Mouse (Mus musculus) c-Kit-positive CD71-positive TER-119-negative erythroid progenitor cells, embryonic 14.5 days (primary cell): ENCODE data around the gene Sh3rf1.
A peak's percentile ranks its signal among the peaks of the same experiment; 100 is the strongest.

Experiments
- DNase-seq: peaks from one replicate; pipeline ENCODE4 v3.0.0-alpha.2; 2013; ENCODE audit warnings: low read depth

Sh3rf1 gene

DNA sequence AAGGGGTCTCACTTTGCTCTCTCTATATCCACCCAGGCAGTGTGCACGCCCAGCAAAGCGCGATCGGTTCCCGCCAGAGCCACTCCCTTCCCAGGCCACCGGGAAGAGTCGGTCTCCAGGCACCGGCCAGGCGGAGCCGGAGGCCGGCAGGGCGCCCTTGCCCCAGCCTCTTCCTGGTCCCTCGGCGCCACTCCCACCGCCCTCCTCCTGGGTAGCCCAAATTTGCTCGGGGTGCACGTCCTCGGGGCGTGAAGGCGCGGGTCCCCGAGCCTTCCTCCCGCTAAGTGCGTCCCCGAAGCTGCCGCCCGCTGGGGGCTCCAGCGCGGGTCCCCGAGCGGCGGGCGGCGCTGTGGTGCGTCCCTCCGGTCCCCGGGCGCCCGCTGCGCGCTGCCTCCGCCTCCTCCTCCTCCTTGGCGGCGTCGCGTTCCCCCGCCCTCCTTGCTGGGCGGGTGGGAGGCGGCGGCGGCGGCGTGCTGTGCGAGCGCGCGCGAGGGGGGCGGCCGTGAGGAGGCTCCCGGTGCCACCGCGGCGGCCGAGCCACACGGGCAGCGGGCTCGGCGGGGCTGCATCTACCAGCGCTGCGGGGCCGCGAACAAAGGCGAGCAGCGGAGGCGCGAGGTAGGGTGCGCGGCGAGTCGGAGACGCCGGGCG, at the start of gene Sh3rf1:
TSS of gene Sh3rf1 (plus strand) at position 144 of the 651 bp plus-strand sequence.
- DNase-seq: peak; percentile 46

DNA sequence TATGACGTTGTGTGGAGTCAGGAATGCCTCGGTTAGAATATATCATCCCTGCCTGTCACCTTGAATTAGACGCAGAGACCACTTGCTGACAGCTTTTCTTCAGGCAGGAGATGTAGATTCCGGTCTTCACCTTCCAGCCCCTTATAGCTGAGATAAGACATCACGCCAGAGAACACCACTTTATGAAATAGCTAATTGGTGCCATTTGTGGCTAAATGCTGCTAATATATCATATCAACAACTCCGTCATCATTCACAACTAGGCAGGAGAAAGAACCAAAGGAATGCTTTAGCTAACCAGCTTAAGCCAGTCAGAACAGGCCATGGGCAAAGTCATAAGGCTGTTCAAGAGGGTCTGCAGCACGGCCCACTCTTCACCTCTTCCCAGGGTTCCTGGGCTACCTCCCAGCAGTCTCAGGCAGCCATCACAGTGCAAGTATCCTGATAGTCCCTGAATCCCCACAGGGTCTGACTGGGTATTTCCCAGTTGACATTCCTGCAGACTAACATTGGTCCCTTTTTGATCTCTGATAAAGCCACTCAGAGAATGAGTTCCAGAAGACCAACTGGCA, 49.7 kb upstream of the Sh3rf1 start:
- no peak for DNase-seq

DNA sequence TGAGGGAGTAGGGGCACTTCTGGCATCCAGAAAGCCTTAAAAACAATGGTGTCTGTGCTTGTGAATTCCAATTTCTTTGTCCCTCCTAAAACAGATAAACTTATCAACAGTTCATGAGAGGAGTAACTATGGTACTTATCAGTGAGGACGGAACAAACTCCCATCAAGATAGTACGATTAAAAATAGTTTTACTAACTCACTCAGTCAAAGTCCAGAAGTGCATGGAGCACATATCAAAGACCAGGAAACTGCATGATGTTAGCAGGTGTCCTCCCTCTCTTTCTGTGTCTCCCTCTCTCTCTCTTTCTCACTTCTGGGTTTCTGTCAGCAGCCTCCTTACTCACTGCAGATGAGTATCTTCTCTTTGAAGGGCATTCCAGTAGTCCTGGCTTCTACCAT, 47.8 kb upstream of the Sh3rf1 start:
- no peak for DNase-seq

DNA sequence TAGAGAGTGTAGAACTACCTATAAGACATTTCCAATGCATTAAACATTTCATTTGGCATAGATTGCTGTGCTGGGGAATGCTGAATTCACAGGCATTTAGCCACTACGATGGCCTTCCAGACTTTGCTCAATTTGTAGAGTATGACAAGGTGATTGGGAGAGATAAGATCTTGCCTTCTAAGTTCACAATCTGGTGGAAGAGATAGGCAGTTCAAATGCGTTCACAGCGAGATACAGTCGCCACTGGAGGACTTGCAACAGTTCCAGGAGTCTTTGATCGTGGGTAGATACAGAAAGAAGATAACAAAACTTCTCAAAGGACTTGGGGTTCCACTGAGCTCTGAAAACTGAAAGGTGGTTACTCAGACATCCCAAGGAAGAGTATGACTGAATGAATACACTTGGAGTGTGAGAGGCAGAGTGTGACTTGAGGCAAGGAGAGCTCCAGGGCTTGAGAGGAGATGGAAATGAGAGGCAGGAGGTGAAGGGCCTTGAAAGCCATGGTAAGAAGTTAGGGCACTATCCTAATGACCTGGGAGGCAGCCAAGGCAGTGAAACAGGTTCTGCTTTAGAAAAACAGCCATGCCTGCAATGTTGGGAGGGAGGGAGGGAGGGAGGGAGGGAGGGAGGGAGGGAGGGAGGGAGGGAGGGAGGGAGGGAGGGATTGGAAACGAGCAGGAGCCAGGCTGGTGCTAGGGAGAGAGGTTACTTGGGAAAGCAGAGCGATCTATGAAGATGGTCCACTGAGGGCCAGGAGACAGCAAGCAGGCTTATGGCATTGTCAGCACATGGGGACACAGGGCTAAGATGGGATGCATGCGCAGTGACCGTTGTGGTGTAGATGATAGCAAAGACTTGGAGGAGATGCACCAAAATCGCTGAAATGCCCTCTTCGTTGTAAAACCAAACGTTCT, 45.7 kb upstream of the Sh3rf1 start:
- DNase-seq: no peak

DNA sequence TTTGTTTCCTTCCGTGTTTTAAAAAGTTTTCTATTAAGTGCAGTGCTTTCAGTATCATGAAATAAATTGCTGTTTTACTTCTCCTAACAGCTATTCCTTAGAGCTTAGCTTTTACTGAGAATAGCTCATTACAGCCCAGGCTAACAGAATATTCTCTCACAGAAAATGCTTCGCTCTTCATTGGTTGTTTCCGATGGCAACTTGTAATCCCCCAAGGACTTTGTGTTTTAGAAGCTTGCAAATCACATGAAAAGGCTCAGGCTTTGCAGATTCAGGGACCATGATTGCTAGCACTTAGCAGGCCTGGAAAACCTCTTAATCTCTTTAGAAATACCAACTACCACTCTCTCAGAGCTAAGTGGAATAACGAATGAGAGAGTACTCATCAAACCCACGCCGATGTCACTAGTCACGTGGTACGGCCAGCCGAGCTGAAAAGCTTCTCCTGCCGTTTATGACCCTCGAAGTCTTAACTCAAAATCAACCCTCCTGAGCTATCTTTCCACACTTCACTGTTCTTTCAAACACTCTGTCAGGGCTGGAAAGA, 45.0 kb upstream of the Sh3rf1 start:
- no peak for DNase-seq

DNA sequence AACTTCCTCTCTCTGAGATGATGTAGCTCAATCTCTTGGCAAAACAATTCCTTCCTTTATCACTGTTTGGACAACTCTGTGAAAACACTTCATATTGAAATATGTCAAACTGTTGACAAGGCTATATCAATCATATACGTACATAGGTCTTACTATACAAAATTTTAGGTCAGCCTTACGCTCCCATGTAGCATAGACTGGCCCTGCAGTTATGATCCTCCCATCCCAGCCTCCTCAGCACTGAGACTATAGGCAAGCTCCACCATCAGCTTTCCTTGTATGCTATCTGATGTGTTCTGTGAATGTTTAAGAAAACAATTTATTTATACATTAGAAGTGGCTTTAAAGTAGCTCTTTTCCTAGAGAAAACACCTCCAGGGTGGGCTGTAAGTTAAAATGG, 42.1 kb upstream of the Sh3rf1 start:
- DNase-seq: no peak

DNA sequence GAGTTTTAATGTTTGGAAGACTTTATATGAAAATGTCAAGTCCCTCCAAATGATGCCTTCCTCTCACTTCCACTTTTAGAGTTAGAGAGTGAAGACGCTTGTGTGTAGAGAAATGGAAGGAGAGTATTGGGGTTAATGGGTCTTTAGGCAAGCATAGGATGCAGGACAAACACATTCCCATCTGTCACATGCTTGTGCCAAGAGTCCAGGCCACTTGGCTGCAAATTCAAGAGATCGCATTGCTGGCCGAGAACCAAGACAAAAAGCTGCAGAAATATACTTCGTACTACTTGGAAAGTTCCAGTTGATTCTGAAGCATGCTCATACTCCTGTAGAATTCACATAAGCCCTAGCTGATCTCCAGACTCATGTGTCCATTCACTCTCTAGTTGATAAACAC, 41.7 kb upstream of the Sh3rf1 start:
- no peak for DNase-seq

DNA sequence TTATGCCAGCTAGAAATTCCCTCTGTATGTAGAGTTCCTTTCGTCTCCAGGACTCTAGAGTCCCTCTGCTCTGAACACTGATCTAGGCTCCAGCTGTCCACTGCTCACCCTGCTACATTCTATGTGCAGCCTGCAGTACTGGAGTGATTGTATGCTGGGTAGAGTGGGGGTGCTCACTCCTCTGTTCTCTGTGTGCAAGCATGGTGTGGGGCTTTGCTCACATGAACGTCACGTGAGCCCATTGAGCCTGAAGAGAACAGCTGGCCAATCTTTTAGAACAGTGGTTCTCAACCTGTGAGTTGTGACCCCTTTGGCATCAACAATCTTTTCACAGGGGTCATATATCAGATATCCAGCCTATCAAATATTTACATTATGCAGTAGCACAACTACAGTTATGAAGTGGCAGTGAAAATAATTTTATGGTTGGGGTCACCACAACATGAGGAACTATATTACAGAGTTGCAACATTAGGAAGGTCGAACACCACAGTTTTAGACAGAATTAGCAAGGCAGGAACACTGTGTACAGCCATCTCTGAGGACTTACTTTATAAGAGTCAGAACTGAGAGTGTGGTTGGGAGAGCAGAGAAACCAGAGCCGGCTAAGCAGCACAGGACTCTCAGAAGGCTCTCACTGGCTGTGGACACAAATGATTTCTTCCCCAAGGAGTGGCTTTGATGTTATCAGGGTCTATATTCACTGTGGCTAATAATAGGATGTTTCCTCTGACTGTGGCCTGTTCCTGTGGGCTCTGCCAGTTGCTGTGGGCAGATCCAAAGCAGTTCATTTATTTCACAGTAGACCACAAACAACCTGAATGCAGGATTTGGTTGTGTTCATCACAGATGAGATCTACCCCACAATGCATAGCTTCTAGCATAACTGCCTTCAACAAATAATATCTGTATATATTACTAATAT, 38.1 kb upstream of the Sh3rf1 start:
- no peak for DNase-seq

DNA sequence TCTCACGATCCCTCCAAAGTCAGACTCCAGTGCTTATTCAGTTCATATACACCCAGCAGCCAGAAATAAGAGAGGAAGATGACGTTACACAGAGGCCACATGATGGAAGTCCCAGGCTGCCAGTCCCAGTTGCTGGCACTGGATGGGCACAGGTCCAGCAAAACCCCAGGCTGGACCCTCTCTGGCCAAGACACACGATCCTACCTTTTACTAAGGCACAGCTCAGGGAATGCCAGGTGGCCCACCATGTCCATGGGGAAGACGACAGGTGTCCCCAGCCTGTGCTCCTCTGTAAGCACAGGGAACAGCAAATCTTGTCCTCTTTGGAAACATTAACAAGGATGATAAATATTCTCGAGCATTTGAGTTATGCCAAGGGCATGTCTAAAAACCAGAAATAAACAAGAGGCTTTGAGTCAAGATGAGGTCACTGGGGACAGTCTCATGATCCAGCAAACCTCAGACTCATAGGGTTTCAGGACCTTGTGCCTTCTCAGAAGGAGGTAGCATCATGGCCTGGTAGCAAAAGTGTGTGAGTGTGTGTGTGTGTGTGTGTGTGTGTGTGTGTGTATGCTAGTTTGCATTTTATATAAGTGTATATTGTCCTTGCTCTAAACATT, 29.3 kb upstream of the Sh3rf1 start:
- DNase-seq: no peak

DNA sequence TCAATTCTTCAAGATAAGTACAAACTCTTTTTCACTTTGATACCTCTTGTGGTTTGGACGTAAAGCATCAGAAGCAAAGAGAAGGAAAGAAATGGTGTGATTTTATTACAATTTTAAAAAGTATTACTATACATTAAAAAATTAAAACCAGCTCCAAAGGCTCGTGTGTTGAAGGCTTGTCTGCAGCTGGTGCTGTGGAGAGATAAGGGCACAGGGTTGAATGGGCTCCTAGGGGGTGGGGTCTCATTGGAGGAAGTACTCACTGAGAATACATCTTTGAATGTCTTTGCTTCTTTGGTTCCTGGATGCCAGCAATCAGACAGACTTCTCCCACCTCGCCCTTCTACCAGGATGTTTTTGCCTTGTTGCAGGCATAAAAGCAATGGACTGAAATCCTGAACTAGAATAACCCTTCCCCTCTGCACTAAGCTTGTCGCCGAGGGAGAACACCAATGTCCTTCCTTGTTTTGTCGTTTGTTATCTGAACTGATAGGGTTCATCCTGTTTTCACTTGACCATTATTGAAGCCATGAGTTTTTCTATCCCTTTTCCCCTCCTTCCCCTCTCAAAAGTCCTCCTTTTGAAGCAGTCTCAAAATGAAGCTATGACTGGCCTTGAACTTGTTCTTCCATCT, 23.3 kb upstream of the Sh3rf1 start:
- no peak for DNase-seq

DNA sequence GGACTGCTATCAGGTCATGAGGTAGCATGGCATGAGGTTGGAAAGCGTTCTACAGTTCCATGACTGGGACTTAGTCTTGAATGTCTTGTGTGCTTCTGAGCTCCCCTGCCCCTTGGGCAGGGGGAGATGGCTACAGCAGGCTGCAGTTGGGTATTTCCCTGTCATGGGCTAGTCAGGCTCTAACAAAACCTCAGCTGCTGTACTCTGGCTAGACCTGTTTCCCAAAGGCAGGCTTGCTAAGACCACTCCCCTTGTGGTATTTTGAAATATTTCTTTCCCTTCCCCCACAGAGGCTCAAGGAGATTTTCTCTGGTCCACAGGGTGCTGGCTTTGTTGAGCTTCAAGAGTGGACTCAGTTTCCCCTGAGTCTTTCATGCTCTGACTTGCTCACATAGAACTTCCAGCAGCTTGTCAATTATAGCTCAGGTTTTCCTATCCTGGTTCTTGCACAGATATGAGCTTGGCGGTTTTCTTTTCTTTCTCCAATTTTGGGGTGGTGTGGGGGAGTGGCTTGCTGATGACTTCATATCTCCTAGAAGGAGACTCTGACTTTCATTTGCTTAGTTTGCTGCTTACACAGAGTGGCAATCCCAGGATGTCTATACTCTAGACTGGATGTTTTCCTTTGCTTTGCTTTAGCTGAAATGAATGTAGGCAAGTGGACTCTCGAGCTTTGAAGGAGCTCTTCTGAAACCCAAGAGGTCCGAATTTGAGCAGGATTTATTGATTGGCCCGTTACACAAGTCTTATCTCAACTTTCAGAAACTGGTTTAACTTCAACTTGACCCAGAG, 20.4 kb upstream of the Sh3rf1 start:
- DNase-seq: no peak

DNA sequence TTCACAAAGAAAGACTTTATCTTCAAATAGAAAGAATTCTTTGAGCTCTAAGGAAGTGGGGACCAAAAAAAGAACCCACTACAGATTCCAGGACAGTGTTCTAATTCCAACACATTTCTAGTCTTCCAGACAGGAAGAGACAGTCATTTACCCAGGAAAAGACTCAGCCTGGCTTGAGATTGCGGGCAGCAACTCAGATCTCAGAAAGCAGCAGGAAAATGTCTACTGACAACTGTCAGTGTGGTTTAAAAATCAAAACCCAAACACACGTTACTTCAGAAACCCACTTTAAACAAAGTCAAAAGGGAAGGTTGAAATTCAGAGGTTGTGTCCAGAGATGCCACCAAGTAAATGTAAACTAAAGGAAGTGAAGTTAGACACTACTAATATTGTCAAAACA, 16.8 kb upstream of the Sh3rf1 start:
- DNase-seq: no peak

DNA sequence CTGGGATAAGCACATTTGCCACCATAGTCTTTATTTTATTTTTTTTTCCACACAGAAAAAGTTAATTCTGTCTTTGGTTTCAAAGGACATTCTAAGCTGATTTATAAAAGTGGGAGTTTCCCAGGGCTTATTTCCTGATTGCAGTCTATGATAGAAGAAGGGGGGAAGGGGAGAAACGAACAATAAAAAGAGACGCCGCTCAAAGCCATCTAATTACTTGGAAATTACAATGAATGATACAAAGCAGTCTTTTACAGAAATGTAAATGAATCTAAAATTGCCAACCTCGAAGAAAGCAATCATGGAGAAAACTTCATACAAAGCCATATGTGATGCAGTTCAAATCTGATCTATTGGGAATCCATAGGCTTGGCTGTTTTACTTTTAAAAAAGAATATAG, 16.0 kb upstream of the Sh3rf1 start:
- DNase-seq: no peak

DNA sequence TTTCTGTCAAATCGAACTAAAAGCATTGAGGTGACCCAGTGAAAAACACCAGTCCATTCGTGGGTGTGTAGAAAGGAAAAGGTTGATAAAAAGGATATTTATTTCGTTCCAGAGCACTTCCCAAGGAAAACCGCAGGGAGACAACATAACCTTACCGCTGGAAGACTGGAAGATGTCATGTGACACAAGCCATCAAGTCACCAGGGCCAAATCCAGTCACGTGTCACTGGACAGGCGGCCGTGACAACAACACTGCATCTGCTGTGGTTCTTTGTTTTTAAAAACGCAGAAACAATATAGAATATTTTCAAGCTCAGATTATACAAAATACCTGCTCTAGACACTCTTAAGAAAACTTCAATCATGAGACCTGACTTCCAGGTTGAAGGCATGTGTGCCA, 15.0 kb upstream of the Sh3rf1 start:
- no peak for DNase-seq

DNA sequence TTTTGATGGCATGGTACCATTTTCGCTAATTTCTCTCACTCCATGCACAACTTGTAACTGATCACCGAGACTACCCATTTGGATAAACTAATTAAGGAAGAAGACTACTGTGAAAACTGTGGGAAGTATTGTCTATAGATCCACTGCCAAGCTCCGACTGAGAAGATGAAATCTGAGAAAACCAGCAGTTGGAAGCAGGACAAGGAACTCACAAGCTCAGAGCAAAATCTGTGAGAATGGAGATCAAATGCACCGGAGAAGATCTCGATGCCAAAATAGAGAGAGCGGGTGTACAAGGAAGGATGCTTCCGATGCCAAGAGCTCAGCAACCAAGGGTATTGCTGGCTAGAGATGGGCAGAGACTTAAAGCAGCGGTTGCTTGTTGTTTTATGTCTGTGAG, 12.8 kb upstream of the Sh3rf1 start:
- DNase-seq: no peak

DNA sequence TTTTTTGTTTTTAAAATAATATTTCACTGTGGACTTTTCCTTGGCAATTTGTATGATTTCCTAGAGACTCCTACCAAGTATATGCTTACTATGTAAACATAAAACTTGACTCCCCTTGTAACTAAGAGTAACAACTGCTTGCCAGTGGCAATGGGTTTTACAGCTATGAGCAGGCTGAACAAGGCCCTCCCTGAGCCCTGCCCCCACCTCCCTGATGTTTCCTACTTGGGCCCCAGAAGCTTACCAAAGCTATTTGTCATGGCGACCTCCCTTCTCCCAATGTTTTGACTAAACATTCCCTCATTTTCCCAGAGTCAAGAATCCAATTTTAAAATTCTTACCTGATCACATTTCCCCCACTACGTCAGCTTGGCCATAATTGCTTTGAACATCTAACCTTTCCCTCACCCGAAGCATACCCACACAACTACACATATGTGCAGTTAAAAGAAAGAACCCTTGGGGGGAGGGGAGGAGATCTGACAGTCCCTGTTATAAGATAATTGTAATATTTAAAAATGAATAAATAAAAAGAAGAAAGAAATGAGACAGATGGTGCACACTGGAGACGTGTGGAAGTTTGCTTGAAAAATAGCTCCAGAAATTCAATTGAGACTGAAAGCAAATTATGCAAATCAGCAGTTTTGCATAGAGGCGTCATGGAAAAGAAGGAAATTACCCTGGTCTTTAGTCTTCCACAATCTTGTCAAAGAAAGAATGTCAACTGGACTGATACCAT, 8.4 kb upstream of the Sh3rf1 start:
- DNase-seq: no peak

DNA sequence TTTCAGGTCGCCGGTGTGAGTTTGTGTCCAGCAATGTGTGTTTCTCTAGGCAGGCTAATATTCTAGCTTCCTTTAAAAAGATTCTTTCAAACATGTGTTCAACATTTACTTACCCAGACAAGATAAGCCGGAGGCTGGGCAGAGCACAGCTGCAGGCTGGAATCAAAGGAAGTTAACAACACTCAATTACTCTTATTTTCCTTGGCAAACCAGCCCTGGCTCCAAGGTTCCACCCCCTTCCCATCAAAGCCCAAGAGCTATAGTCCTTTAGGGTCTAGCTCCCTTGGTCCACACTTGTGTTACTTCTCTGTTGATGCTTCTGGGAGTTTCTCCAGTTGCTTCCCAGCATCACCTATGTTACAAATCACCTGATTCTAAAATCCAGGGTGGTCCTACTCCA, 6.7 kb upstream of the Sh3rf1 start:
- no peak for DNase-seq

DNA sequence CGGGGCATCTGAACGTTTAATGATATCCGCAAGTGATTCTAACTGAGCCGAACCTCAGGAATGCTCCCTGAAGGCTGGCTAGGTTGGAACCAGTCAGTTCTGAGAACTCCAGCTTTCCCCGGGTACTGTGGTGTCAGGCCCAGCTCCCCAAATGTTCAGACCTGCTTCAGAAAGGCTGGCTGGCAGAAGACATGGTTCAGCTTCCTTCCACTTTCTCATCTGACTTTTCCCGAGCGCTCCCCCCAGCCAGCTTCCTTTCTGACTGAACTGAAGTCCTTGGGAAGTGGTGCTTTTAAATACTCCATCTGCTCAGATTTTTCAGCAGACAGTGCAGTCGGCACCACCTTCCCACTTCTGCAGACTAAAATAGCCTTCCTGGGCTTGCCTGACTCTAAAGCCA, 6.2 kb upstream of the Sh3rf1 start:
- no peak for DNase-seq

DNA sequence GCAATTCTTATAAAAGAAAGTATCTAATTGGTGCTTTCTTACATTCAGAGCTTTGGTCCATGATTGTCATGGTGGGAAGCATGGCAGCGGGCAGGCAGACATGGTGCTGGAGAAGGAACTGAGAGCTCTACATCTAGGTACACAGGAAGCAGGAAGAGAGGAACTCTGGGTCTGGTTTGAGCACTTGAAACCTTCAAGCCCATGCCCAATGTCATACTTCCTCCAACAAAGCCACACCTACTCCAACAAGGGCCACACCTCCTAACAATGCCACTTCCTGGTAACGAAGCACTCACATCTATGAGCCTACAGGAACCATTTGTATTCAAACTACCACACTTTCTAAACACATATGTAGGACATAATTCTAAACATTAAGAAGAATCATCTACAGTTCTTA, 5.2 kb upstream of the Sh3rf1 start:
- DNase-seq: no peak
